Mouse (Mus musculus): ENCODE data around the gene Arid1b. TPM values are rescaled to one million over a fixed set of nuclear protein-coding genes. Genes with fewer than 3 reads are reported as not detected.

The Arid1b gene
- polyA plus RNA-seq, 1 experiment, result 13.3 TPM

GRCm38 (mm10) chr17:5247737-5248136 is 253.6 kb downstream of the Arid1b start:
- TF ChIP-seq GATA1 (IDR thresholded peaks at IDR 0.05; ENCODE audit: borderline replicate concordance, low read length) (no peak), FLI1 (IDR thresholded peaks at IDR 0.05; ENCODE audit: low read length) (no peak)
- Histone ChIP-seq H3K36me3 (replicated peaks; ENCODE audit: low read length) (peaks cover 64% of the 10 kb centered on the region), H3K4me3 (replicated peaks) (no peak overlapping the region)

GRCm38 (mm10) chr17:5248957-5249656 is 255.0 kb downstream of the Arid1b start:
- H3K4me1 ChIP-seq, result peaks cover 82% of the 10 kb centered on the region
- no peak for TF ChIP-seq FLI1 (IDR thresholded peaks at IDR 0.05; ENCODE audit: low read length)
- TF ChIP-seq GATA1 (IDR thresholded peaks at IDR 0.05; ENCODE audit: borderline replicate concordance, low read length), result no peak
- H3K36me3 ChIP-seq (replicated peaks; ENCODE audit: low read length), result peaks cover 61% of the 10 kb centered on the region

More at GRCm38 (mm10) chr17:5247737-5248136, 253.6 kb downstream of the Arid1b start:
- Histone ChIP-seq H3K27me3 (replicated peaks) (no peaks in the 10 kb centered on the region), H3K9me3 (no peaks in the 10 kb centered on the region), H3K4me1 (peaks cover 71% of the 10 kb centered on the region)

GRCm38 (mm10) chr17:5249681-5250180 is 255.6 kb downstream of the Arid1b start:
- Histone ChIP-seq H3K4me3 (replicated peaks) (peak overlapping the region; percentile 59), H3K27me3 (replicated peaks) (no peaks in the 10 kb centered on the region), H3K9me3 (no peaks in the 10 kb centered on the region), H3K36me3 (replicated peaks; ENCODE audit: low read length) (peaks cover 62% of the 10 kb centered on the region), H3K4me1 (peaks cover 88% of the 10 kb centered on the region)
- TF ChIP-seq FLI1 (IDR thresholded peaks at IDR 0.05; ENCODE audit: low read length), result no peak
- no peak for TF ChIP-seq GATA1 (IDR thresholded peaks at IDR 0.05; ENCODE audit: borderline replicate concordance, low read length)

More at GRCm38 (mm10) chr17:5248957-5249656, 255.0 kb downstream of the Arid1b start:
- peak overlapping the region; percentile 88 for H3K4me3 ChIP-seq (replicated peaks)
- no peaks in the 10 kb centered on the region for H3K27me3 ChIP-seq (replicated peaks)
- no peaks in the 10 kb centered on the region for H3K9me3 ChIP-seq

- Histone ChIP-seq H3K9me3 (no peaks in the 10 kb centered on the region), H3K4me3 (replicated peaks) (no peak overlapping the region), H3K27me3 (replicated peaks) (no peaks in the 10 kb centered on the region), H3K4me1 (peaks cover 97% of the 10 kb centered on the region), H3K36me3 (replicated peaks; ENCODE audit: low read length) (peaks cover 54% of the 10 kb centered on the region)
- no peak for TF ChIP-seq GATA1 (IDR thresholded peaks at IDR 0.05; ENCODE audit: borderline replicate concordance, low read length)
- no peak for TF ChIP-seq FLI1 (IDR thresholded peaks at IDR 0.05; ENCODE audit: low read length)
These were observed 258.3 kb downstream of the Arid1b start for GRCm38 (mm10) chr17:5252436-5252835.

GRCm38 (mm10) chr17:5254717-5255617 is 260.8 kb downstream of the Arid1b start:
- Histone ChIP-seq H3K36me3 (replicated peaks; ENCODE audit: low read length) (peaks cover 55% of the 10 kb centered on the region), H3K27me3 (replicated peaks) (no peaks in the 10 kb centered on the region), H3K4me1 (peaks cover 95% of the 10 kb centered on the region), H3K4me3 (replicated peaks) (no peak overlapping the region), H3K9me3 (no peaks in the 10 kb centered on the region)
- no peak for TF ChIP-seq GATA1 (IDR thresholded peaks at IDR 0.05; ENCODE audit: borderline replicate concordance, low read length)
- TF ChIP-seq FLI1 (IDR thresholded peaks at IDR 0.05; ENCODE audit: low read length), result no peak

GRCm38 (mm10) chr17:5255618-5255933 is 261.4 kb downstream of the Arid1b start:
- H3K4me3 ChIP-seq (replicated peaks), result peak overlapping the region; percentile 78
- peaks cover 95% of the 10 kb centered on the region for H3K4me1 ChIP-seq
- peaks cover 53% of the 10 kb centered on the region for H3K36me3 ChIP-seq (replicated peaks; ENCODE audit: low read length)
- H3K9me3 ChIP-seq, result no peaks in the 10 kb centered on the region
- TF ChIP-seq GATA1 (IDR thresholded peaks at IDR 0.05; ENCODE audit: borderline replicate concordance, low read length), result no peak
- no peak for TF ChIP-seq FLI1 (IDR thresholded peaks at IDR 0.05; ENCODE audit: low read length)
- no peaks in the 10 kb centered on the region for H3K27me3 ChIP-seq (replicated peaks)

- H3K9me3 ChIP-seq, result no peaks in the 10 kb centered on the region
- H3K4me3 ChIP-seq (replicated peaks), result peak overlapping the region; percentile 30
- H3K36me3 ChIP-seq (replicated peaks; ENCODE audit: low read length), result peaks cover 59% of the 10 kb centered on the region
- peaks cover 96% of the 10 kb centered on the region for H3K4me1 ChIP-seq
- TF ChIP-seq FLI1 (IDR thresholded peaks at IDR 0.05; ENCODE audit: low read length), result no peak
- no peak for TF ChIP-seq GATA1 (IDR thresholded peaks at IDR 0.05; ENCODE audit: borderline replicate concordance, low read length)
- no peaks in the 10 kb centered on the region for H3K27me3 ChIP-seq (replicated peaks)
These were observed 264.8 kb downstream of the Arid1b start for GRCm38 (mm10) chr17:5258978-5259377.

- Histone ChIP-seq H3K4me1 (peaks cover 94% of the 10 kb centered on the region), H3K36me3 (replicated peaks; ENCODE audit: low read length) (peaks cover 65% of the 10 kb centered on the region), H3K4me3 (replicated peaks) (no peak overlapping the region), H3K9me3 (no peaks in the 10 kb centered on the region), H3K27me3 (replicated peaks) (no peaks in the 10 kb centered on the region)
- TF ChIP-seq GATA1 (IDR thresholded peaks at IDR 0.05; ENCODE audit: borderline replicate concordance, low read length) (no peak), FLI1 (IDR thresholded peaks at IDR 0.05; ENCODE audit: low read length) (no peak)
These were observed 267.1 kb downstream of the Arid1b start for GRCm38 (mm10) chr17:5261131-5261651.

- H3K27me3 ChIP-seq (replicated peaks), result no peaks in the 10 kb centered on the region
- peak overlapping the region; percentile 40 for H3K4me3 ChIP-seq (replicated peaks)
- peaks cover 85% of the 10 kb centered on the region for H3K4me1 ChIP-seq
- TF ChIP-seq GATA1 (IDR thresholded peaks at IDR 0.05; ENCODE audit: borderline replicate concordance, low read length), result no peak
- no peak for TF ChIP-seq FLI1 (IDR thresholded peaks at IDR 0.05; ENCODE audit: low read length)
- peaks cover 67% of the 10 kb centered on the region for H3K36me3 ChIP-seq (replicated peaks; ENCODE audit: low read length)
- no peaks in the 10 kb centered on the region for H3K9me3 ChIP-seq
These were observed 267.9 kb downstream of the Arid1b start for GRCm38 (mm10) chr17:5261874-5262605.

All from megakaryocyte, embryonic 14.5 days (primary cell).